Mouse (Mus musculus): ENCODE data around the gene Mageb5. TPM values are rescaled to one million over a fixed set of nuclear protein-coding genes. Genes with fewer than 3 reads are reported as not detected.

Mageb5 gene
- polyA plus RNA-seq (2017; shearing (Covaris generic)) = not detected

DNA sequence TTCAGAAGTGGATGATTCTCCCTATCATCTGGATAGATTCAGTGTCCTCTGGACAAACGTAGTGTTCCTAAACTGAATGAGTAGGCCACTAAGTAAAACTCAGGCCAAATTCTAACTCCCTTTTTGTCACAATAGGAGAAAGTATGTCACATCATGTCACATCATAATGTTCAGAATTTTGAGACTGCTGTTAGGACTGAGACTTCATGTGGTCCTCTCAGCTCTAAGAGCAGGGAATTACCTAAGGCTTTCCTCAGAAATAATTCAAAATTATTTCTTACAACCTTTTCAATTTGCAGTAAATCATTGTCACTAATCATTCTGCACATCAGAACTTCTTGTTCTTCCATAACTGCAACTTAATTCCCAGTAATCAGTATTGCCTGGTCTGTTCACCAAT, at the start of gene Mageb5:
Mageb5 (minus strand) TSS at position 101 of the 400 bp plus-strand sequence.

Other genes starting within 250 kb of the Mageb5 start
- not detected for gene 1700084M14Rik, start 207.1 kb downstream of the Mageb5 start, polyA plus RNA-seq (2017; shearing (Covaris generic))
- not detected for gene Gm14781, start 150.8 kb downstream of the Mageb5 start, polyA plus RNA-seq (2017; shearing (Covaris generic))
- gene Mageb1, start 233.3 kb upstream of the Mageb5 start, polyA plus RNA-seq (2017; shearing (Covaris generic)) = not detected

Data from effector memory CD4-positive, alpha-beta T cell, adult 7 months (primary cell).